Mouse (Mus musculus): ENCODE results near the gene Plekho2.
A peak's percentile ranks its signal among the peaks of the same experiment; 100 is the strongest.

Gene Plekho2

DNA sequence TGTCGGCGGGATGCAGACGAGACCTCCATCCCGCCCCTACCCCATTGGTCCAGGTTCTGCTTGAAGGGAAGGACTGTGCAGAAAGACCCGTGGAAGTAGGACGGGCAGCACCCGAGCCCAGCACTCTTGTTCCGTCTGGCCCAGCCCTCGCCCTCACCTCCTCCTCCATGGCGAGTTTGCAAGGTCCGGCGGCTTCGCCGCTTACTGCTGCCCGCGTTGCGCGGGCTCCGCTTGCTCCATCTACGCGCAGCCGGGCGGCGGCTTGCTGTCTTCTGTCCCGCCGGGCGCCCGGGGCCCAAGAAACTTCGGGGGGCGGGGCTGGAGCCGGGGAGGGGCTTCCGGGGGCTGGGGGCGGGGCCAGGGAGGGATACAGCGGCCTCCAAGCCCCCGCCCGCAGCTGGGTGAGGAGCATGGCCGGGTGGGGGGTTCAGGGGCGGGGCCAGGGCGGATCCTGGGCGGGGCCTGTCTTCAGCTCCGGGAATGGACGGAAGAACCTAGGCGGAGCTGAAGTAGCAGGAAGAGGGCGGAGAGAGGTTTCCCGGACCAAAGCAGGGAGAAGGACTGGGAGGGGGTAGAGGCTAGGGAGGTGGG is at the start of gene Plekho2:
Gene Plekho2, minus strand, starts transcription at position 260 of the 591 bp plus-strand sequence.
- peak; percentile 94 for DNase-seq

DNA sequence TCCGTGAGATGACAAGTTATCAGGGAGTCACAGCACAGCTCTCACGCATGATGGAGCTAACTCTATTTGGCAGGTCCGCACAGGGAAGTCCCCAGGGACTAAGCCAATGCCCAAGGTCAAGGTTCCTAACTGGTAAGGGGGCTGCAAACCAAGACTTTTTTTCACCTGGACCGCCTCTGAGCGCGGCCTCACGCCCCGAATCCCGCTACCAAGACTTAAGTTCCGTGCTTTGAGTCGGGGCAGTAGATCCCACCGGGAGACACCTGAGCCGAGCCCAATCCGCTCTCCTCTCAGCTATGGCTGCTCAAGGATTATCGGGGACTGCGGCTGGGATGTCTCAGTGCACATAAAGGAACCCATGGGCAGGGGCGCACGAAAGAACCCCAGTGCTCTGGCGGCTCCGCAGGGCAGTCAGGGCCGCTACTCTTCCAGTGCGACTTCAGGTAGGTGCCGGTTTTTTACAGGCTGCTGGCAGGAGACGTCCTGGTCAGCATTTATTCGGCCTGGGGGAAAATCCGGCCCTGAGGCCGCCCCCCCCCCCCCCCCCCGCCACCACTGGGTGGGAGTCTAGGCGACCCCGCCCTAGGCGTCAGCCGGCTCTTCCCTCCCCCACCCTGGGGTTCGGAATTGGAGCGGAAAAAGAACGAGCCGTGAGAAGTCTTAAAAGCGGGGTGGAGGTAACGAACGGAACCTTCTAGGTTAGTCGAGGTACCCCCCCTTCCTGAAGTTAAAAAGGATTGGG is 49.4 kb upstream of the Plekho2 start, which contains the start of gene Rbpms2:
Gene Rbpms2, plus strand, starts transcription at position 624 of the 742 bp plus-strand sequence.
- peak; percentile 42 for DNase-seq

DNA sequence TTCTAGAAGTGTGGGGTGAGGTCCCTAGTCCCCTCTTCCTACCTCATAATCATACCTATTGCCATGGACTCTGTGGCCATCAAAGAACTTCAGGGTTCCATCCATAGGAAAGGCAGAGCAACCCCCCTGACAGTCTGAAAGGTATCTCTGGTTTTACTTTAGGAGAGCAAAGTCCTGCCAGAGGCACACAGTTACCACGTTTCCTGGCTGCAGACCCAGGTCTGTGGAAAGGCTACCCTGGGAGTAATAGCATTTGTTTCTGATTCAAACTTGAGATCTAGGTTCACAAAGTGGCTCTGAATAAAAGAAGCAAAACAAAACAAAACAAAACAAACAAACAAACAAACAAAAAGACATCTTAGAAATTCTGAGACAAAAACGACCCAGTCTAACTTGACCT is 44.4 kb upstream of the Plekho2 start:
- DNase-seq, result no peak

DNA sequence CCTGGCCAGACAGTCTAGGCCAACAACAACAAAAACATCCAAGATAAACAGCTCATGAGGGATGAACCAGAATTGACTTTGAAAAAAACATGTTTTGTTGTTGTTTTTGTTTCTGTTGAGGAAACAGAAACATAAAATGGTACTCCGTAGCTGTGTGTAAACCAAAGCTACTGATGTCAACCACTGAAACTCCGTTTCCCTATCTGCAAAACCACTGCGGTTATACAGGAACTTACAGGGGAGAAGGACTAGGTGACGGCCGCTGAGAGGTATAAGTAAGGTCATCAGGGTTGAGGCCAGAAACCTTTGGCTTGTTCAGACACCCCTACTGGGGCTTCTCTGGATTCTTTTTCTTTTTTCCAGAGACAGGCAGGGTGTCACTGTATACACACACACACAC is 43.0 kb upstream of the Plekho2 start:
- DNase-seq, result no peak

DNA sequence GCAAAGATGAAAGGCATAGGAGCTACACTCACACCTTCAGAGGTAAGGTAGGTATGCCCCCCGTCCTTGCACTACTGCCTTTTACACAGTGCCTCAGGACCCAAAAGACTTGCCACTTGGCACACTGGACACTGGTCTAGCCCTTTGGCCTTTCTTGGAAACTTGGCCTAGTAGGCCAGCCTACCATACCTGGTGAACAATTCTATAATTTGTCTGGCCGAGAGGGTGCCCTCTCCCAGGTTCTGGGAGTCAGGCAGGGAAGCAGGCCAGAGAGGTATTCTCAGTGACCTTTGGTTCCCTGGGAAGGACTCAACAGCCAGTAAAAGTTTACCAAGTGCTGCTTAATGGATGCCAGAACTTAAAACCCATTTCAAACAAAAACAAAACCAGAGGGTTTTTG is 41.8 kb upstream of the Plekho2 start:
- no peak for DNase-seq

DNA sequence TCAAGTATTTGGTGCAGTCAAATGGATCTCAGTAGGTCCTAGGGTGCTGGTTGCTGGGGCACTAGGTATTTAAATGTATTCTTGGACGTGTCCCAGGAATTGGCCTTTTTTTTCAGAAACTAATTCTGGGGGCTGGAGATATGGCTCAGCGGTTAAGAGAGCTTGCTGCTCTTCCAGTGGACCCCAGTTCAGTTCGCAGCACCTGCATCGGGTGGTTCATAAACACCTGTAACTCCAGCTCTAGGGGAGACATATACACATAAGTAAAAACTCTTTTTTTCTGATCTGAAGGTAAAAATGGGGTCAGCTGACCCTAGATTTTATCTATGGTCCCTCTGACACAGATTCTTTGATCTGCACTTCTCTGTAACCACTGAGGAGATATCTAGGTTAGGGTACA is 41.4 kb upstream of the Plekho2 start:
- DNase-seq, result no peak

DNA sequence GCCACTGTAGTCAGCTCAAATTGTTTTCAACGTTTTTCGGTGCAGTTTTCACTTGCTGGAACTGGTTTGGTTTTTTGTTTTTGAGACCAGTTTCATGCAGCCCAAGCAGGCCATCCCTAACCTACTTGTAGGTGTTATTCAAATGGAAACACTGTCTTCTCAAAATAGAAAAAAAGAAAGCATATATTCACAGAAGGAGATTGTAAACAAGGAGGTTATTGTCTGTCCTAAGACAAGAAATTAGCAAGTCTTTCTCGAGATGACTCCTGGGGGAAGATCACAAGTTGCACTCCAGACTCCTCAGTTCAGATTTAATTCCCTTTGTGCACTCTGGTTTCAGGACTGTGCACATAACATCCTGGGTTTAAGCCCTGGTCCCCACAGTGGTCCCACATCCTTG is 39.5 kb upstream of the Plekho2 start:
- no peak for DNase-seq

DNA sequence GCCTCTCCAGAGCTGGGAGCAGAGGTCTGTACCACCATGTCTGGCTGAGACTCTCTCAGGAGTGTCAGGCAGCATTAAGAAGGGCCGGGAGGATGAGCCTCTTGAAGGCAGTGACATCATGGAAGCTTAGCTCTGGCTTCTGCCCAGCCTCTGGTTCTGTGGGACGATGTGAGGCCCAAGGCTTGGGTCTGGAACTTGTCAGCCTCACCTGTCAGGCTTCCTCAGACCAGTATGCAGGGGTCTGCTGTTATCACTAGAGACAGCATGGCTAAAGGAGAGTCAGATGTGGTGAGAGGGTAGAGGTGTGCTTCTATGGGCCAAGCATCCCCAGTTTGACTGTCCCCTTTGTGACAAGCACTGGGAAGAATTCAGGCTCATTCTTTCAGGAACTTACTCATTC is 33.3 kb upstream of the Plekho2 start:
- no peak for DNase-seq

DNA sequence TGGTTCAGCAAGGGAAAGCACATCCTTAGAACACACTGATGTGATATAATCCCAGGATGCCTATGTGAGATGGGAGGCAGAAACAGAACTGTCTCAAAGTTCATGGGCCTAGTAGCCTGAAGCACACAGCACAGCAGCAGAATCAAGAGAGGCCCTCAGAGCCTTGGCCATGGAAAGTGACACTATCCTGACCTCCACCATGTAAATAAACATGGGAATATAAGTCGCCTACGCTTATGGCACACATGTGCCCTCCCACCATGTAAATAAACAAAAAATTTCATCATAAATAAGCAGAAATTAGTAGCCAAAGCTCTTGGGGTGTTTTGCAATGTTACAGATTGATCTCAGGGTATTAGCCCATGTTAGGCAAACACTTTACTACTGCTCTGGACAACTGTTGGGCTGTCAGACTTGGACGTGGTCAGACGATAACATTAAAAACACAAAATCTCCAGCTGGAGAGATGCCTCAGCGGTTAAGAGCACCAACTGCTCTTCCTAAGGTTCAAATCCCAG is 32.2 kb upstream of the Plekho2 start:
- no peak for DNase-seq

DNA sequence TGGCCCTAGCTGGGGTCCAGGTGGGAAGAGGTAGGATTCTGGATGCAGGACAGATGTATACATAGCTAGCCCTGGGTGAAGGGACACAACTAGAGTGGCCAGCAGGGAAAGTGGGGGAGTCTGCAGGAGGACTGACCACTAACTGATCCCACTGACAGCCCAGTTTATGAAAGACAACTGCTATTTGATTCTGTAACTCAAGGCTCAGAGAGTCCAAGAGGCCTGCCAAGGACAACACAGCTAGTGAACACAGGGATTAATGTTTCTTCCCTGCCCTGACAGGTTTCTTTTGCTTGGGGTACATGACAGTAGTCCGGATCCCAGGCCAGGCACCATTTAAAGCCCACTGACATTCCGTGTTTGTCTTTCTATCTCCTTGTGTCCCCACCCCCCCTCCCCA is 27.3 kb upstream of the Plekho2 start:
- DNase-seq, result no peak

DNA sequence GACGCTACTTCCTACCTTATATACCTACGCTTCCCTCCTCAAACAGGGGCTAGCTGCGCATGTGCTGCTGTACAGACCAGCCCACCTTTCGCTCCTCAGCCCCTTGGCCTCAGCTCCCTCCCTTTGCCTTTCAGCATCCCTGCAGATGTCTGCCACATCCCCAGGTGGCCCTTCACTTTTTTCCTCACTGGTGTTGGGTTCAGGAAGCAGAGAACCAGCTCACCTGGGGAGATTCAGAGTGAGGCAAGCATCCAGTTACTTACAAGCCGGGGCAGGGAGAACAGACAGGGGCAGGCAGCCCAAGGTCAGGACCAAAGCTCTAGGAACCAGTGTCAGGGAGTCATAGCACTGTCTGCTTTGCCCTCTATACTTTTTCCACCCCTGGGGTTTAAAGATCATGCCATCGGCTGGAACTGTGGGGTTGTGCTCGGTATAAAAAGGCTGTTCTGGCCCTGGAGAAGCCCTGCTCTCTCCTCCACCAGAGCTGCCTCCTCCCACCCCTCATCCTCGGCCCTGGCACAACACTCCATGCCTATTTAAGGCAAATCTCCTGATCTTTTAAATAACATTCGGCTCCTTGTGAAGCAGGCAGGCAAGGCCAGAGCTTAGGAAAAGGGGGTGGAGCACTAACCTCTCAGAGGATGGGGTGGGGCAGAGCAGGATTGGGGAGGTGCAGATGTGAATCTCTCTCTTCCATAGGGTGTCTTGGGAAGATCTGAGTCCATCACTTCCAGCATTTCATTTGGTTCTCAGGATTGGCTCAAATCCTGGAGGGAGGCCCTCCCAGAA is 26.7 kb upstream of the Plekho2 start:
- no peak for DNase-seq

DNA sequence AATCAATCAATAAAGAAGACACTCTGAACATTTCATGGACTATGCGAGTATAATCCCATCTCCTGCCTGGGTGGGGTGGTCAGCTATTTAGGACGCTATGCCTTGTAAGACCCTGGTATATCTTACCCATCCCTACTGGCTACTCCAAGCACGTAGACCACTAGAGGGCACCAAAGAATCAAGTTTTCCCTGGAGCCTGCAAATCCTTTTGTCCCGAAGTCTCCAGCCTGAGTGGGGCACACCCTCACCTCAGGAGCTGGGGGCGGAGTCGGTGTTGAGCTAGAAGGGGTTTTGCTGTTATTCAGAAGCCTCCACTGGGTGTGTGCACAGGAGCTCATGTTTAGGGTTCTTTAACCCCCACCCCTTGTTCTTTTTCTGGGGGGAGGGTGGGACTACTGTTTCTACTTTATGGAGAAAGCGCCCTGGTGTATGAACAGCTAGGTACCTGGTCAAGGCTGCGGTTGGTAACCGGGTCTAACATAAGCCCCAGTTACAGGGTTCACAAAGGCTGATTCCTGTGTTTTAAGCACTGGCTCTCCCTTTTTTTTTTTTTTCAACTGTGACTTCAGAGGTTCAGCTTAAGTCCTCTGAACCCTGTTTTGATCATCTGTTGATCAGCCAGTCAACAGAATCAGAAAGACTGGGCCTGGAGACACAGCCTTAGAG is 25.8 kb upstream of the Plekho2 start:
- DNase-seq, result peak; percentile 86

DNA sequence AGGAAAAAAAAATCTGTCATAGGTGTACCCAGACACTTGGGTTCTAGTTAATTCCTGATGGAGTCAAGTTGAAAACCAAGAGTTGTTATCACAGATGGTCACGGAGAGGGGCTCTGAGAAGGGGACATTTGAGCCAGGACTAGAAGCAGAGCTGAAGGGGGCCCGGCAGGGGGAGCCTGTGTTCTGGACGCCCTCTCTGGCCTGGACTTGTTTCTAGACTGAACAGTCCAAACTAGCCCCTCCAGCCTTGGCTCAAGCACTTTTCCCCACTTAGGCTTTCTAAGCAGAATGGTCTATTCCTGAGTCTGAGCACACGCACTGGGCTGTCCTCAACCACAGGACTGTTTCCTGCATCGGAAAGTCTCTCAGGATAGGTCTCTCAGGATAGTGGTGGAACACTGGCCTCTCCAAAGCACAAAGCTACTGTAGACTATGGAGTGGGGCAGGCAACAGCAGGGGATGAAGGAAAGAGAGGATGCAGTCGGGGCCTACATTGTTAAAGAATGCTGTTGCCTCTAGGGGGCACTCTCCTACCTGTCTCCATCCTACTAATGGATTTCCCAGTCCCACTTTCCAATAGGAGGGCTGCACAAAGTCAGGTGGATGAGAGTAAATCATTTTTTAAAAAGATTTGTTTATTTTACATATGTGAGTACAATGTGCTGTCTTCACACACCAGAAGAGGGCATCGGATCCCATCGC is 23.7 kb upstream of the Plekho2 start:
- DNase-seq, result peak; percentile 48

DNA sequence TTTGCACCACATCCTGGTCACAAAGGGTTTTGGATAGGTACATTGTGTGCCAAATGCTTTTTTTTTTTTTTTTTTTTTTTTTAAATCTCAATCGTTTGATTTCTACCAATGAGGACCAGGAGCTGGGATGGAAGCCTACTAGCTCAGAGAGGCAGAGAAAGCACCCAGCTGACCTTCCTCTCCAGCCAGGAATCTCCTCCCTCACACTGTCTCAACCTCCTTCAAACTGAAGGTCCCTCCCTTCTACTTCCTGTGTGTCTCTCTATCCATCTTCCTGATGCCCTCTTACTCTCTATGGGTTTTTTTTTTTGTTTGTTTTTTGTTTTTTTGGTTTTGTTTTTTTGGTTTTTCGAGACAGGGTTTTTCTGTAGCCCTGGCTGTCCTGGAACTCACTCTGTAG is 21.1 kb upstream of the Plekho2 start:
- no peak for DNase-seq

DNA sequence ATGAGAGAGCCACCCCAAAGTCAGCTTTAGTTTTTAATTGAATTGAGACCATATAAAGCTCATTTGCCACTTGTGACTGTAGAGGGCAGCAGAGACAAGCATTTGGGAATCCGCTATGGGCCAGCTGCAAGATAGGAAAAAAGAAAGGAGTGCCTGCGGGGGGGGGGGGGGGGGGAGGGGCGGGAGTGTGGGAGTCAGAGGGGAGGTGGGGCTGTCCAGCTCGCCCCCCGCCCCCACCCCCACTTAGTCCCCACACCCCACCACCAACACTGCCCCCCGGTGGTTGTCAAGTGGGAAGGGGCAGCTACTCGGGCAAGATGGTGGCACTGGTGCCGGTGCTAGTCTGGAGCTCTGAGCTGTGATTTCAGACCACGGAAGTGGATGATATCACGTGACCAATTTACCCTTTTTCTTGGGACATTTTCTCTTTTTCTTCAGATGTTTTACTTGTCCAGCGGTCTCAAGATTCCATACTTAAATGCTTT is 19.0 kb upstream of the Plekho2 start:
- DNase-seq, result peak; percentile 86

DNA sequence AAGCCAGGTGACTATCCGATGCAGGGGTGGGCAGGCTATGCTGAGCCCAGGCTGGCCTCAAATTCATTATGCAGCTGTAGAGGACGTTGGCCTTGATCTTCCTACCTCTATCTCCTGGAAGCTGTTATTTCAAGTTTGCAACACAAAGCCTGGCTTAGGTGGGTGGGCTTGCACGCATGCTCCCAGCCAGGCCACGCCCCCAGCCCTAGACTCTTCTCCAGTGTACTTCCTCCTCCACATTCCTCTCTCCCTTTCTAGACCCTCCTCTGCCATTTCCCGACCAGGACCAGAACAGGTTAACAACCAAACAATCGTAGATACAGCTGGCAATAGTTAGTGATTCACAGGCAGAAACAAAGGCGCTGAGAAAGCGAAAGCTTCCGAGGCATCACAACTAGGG is 13.8 kb upstream of the Plekho2 start:
- no peak for DNase-seq

DNA sequence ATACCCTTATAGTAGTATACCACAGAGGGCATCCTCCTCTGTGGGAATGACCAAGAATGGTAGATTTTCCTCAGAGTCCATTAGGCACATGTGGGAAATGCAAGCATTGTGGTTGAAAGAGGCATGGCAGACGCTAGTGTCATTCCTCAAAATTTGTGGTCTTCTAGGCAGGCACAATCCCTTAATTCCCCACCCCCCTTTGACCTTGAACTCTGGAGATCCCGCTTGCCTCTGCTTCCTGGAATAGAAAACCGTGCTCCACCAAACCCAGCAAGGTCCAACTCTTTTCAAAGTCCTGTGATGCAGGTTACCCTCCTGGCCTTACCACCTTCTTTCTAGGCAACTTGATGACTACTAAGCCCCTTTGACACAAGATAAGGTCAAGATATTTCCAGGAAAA is 12.9 kb upstream of the Plekho2 start:
- no peak for DNase-seq

DNA sequence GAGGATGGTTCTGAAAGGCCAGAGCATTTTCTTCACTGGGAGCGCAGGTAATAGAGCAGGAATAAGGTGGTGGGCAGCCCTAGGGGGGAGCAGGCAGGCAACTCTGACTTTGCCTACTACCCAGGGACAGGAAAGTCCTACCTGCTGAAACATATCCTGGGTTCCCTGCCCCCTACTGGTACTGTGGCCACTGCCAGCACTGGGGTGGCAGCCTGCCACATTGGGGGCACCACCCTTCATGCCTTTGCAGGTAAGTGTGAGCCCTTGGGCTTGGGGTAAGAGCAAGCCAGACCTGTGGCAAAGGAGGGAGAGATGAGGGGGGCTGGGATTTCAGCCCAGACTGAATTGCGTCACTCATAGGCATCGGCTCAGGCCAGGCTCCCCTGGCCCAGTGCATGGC is 9.3 kb upstream of the Plekho2 start:
- no peak for DNase-seq

DNA sequence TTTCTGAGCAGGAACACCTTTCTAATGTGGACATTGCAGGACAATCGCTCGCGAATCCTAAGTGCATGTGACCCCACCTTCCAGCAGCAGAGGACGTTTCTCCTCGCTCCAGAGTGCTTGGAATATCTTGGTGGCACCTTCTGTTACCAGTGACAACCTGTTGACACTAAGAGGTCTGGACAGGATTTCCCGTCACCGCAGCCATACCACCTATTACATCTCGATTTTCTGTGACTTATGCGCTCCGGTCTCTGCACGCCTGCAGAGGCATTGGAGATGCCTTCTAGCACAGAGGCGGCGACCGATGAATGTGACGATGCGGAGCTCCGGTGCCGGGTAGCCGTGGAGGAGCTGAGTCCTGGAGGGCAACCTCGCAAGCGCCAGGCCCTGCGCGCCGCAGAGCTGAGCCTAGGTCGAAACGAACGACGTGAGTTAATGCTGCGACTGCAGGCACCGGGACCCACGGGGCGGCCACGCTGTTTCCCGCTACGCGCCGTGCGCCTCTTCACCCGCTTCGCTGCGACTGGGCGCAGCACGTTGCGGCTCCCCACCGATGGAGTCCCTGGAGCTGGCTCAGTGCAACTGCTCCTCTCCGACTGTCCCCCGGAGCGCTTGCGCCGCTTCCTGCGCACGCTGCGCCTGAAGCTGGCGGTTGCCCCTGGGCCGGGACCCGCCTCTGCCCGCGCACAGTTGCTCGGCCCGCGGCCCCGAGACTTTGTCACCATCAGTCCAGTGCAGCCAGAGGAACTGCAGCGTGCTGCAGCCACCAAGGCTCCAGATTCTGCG is 7.9 kb upstream of the Plekho2 start:
- no peak for DNase-seq

DNA sequence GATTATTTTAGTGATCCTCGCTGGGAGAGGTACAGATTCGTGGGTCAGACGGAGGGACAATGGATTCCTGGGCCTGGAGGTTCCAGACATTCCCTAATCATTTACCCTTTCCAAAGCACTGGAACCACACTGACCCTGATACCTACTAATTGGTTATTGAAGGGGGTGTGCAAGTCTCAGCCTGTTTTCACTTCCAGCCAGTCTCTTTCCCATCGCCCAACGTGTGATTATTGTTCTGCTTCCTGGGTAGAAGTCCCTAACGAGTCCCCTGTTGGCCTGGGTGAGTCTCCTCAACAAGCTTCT is 7.4 kb upstream of the Plekho2 start:
- DNase-seq, result no peak

DNA sequence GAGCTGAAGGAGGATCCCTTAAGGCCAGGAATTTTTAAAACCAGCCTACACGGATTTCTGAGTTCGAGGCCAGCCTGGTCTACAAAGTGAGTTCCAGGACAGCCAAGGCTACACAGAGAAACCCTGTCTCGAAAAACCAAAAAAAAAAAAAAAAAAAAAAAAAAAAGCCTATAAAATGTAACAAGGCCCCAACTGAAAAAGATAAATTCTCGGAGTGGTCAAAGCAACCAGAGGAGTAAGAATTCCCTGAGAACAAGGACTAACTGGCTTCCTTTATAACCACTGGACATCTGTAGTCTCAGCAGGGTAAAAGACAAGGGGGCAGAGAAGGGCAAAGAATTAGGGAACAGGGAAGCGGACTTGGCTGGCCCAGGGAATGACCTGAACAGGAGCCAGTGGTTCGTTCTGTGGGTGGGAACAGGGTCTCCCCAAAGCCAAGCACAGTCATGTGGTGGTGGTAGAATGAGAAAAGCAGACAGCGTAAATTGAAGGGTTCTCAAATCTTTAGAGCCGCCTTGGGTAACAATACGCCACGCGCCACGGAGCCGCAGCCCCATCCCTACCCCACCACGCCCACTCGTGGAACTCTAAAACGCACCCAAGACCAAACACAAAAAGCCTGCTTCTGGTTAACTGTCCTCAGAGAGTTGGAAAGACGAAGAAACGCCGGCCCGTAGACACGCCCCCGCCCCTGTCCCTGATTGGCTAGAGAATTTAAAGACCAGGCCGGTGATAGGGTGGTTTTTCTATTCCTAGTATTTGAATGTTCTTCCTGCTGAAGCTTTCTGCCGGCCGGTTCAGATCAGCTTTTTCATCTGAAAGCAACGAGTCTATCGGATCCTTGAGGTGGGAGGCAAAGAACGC is 6.8 kb upstream of the Plekho2 start, which contains the start of gene Pif1:
Gene Pif1, plus strand, starts transcription at position 755 of the 864 bp plus-strand sequence.
- DNase-seq, result peak; percentile 93
